Mouse (Mus musculus) midbrain, embryonic 11.5 days (tissue): ENCODE measurements at regions not wholly inside any gene's neighbourhood (a gene's known extent, or its start where the extent isn't known, plus 50 kb on each side); places are given as distances from the start of the nearest gene placed in this dataset.

Experiments used
- ATAC-seq: fragments of 200-750 bp; cut with Nextera tagmentation; 2 replicates; pipeline ENCODE4 v1.8.0; 2017; ENCODE audit warnings: moderate TSS enrichment, moderate library complexity; ENCODE audit not compliant: low FRiP score
- DNase-seq: peaks from one replicate; pipeline ENCODE4 v3.0.0; 2015; ENCODE audit warnings: low spot score; ENCODE audit errors: missing footprints
- H3K27ac ChIP-seq: fragments of 300-500 bp; sonication (generic); 2 replicates; pipeline ENCODE4 v1.5.1; 2014; ENCODE audit warnings: low read depth, low read length
- H3K27me3 ChIP-seq: fragments of 300-500 bp; sonication (generic); 2 replicates; pipeline ENCODE4 v1.6.1; 2014; ENCODE audit warnings: mild to moderate bottlenecking, low read length, moderate library complexity, mixed read lengths; ENCODE audit not compliant: control insufficient read depth, insufficient read depth
- H3K36me3 ChIP-seq: fragments of 300-500 bp; sonication (generic); 2 replicates; pipeline ENCODE4 v1.6.1; 2014; ENCODE audit warnings: mild to moderate bottlenecking, low read length, moderate library complexity, mixed read lengths; ENCODE audit not compliant: control insufficient read depth, insufficient read depth
- H3K4me1 ChIP-seq: fragments of 300-500 bp; sonication (generic); 2 replicates; pipeline ENCODE4 v1.6.1; 2014; ENCODE audit warnings: low read length; ENCODE audit not compliant: control insufficient read depth, insufficient read depth
- H3K4me2 ChIP-seq: fragments of 300-500 bp; sonication (generic); 2 replicates; pipeline ENCODE4 v1.6.1; 2014; ENCODE audit warnings: mild to moderate bottlenecking, moderate library complexity
- H3K4me3 ChIP-seq: fragments of 300-500 bp; sonication (generic); 2 replicates; pipeline ENCODE4 v1.5.1; 2014; ENCODE audit warnings: low read depth, low read length
- H3K9ac ChIP-seq: fragments of 300-500 bp; sonication (generic); 2 replicates; pipeline ENCODE4 v1.6.1; 2014; ENCODE audit warnings: low read length
- H3K9me3 ChIP-seq: fragments of 300-500 bp; sonication (generic); 2 replicates; pipeline ENCODE4 v1.6.1; 2016; ENCODE audit warnings: low read length; ENCODE audit not compliant: control insufficient read depth
- WGBS: fragments of 180-500 bp; shearing (Covaris S2); extraction: QIAGEN DNeasy Blood & Tissue Kit; methylation state at CpG from one replicate; pipeline ENCODE4 v1.1.7; 2014; 5-methylcytosine and 5-hydroxymethylcytosine counted together

- Histone ChIP-seq H3K4me3 (no peak overlapping the region), H3K27ac (no peak overlapping the region), H3K27me3 (no peaks in the 10 kb centered on the region), H3K9me3 (no peaks in the 10 kb centered on the region), H3K4me2 (no peak overlapping the region), H3K4me1 (no peaks in the 10 kb centered on the region), H3K36me3 (no peaks in the 10 kb centered on the region), H3K9ac (no peak overlapping the region)
- no peak for ATAC-seq
- 84% methylated on average over 2 of the region's 2 CpGs for WGBS
- no peak for DNase-seq
Observed at GRCm38 (mm10) chr8:87417466-87417865, 54.9 kb downstream of the Cbln1 start.

- H3K36me3 ChIP-seq: no peaks in the 10 kb centered on the region
- no peaks in the 10 kb centered on the region for H3K4me1 ChIP-seq
- H3K9me3 ChIP-seq: no peaks in the 10 kb centered on the region
- no peak overlapping the region for H3K9ac ChIP-seq
- H3K4me2 ChIP-seq: no peak overlapping the region
- H3K4me3 ChIP-seq: no peak overlapping the region
- no peak for ATAC-seq
- 80% methylated on average over 3 of the region's 3 CpGs for WGBS
- H3K27me3 ChIP-seq: no peaks in the 10 kb centered on the region
- no peak overlapping the region for H3K27ac ChIP-seq
- DNase-seq: no peak
Observed at GRCm38 (mm10) chr8:87415051-87415630, 57.3 kb downstream of the Cbln1 start.

GRCm38 (mm10) chr8:87389016-87389415, 83.4 kb downstream of the Cbln1 start:
- ATAC-seq (no peak), DNase-seq (no peak)
- Histone ChIP-seq H3K4me2 (no peak overlapping the region), H3K4me3 (no peak overlapping the region), H3K9me3 (no peaks in the 10 kb centered on the region), H3K9ac (no peak overlapping the region), H3K36me3 (no peaks in the 10 kb centered on the region), H3K27ac (no peak overlapping the region), H3K4me1 (no peaks in the 10 kb centered on the region), H3K27me3 (no peaks in the 10 kb centered on the region)
- 68% methylated on average over 2 of the region's 2 CpGs for WGBS

GRCm38 (mm10) chr8:87383527-87384206, 88.7 kb downstream of the Cbln1 start:
- WGBS: 78% methylated on average over 12 of the region's 12 CpGs
- Histone ChIP-seq H3K4me3 (no peak overlapping the region), H3K9me3 (no peaks in the 10 kb centered on the region), H3K9ac (no peak overlapping the region), H3K27ac (no peak overlapping the region), H3K4me2 (no peak overlapping the region), H3K36me3 (no peaks in the 10 kb centered on the region), H3K27me3 (no peaks in the 10 kb centered on the region), H3K4me1 (no peaks in the 10 kb centered on the region)
- DNase-seq (no peak), ATAC-seq (no peak)

GRCm38 (mm10) chr8:87382311-87382710, 90.1 kb downstream of the Cbln1 start:
- Histone ChIP-seq H3K4me2 (no peak overlapping the region), H3K4me1 (no peaks in the 10 kb centered on the region), H3K9me3 (no peaks in the 10 kb centered on the region), H3K27ac (no peak overlapping the region), H3K36me3 (no peaks in the 10 kb centered on the region), H3K27me3 (no peaks in the 10 kb centered on the region), H3K4me3 (no peak overlapping the region), H3K9ac (no peak overlapping the region)
- DNase-seq: no peak
- ATAC-seq: no peak
- 79% methylated on average over 5 of the region's 5 CpGs for WGBS

GRCm38 (mm10) chr8:87380791-87381190, 91.6 kb downstream of the Cbln1 start:
- Histone ChIP-seq H3K4me3 (no peak overlapping the region), H3K27me3 (no peaks in the 10 kb centered on the region), H3K4me1 (no peaks in the 10 kb centered on the region), H3K4me2 (no peak overlapping the region), H3K36me3 (no peaks in the 10 kb centered on the region), H3K27ac (no peak overlapping the region), H3K9ac (no peak overlapping the region), H3K9me3 (no peaks in the 10 kb centered on the region)
- no peak for ATAC-seq
- WGBS: 85% methylated on average over 3 of the region's 3 CpGs
- DNase-seq: no peak

GRCm38 (mm10) chr8:87379296-87379695, 93.1 kb downstream of the Cbln1 start:
- Histone ChIP-seq H3K4me2 (no peak overlapping the region), H3K9ac (no peak overlapping the region), H3K27ac (no peak overlapping the region), H3K36me3 (no peaks in the 10 kb centered on the region), H3K4me3 (no peak overlapping the region), H3K27me3 (no peaks in the 10 kb centered on the region), H3K9me3 (no peaks in the 10 kb centered on the region), H3K4me1 (no peaks in the 10 kb centered on the region)
- ATAC-seq (no peak), DNase-seq (no peak)
- WGBS: 87% methylated on average over 8 of the region's 8 CpGs

GRCm38 (mm10) chr8:87374044-87374443, 98.4 kb downstream of the Cbln1 start:
- H3K36me3 ChIP-seq: no peaks in the 10 kb centered on the region
- no peak for DNase-seq
- H3K27ac ChIP-seq: no peak overlapping the region
- H3K9me3 ChIP-seq: no peaks in the 10 kb centered on the region
- H3K4me2 ChIP-seq: no peak overlapping the region
- ATAC-seq: no peak
- H3K4me1 ChIP-seq: no peaks in the 10 kb centered on the region
- 77% methylated on average over 6 of the region's 6 CpGs for WGBS
- no peak overlapping the region for H3K4me3 ChIP-seq
- no peaks in the 10 kb centered on the region for H3K27me3 ChIP-seq
- H3K9ac ChIP-seq: no peak overlapping the region

GRCm38 (mm10) chr8:87373535-87373934, 98.9 kb downstream of the Cbln1 start:
- H3K36me3 ChIP-seq: no peaks in the 10 kb centered on the region
- WGBS: 51% methylated on average over 6 of the region's 6 CpGs
- DNase-seq (peak; percentile 85), ATAC-seq (no peak)
- no peaks in the 10 kb centered on the region for H3K27me3 ChIP-seq
- H3K4me1 ChIP-seq: no peaks in the 10 kb centered on the region
- H3K9me3 ChIP-seq: no peaks in the 10 kb centered on the region
- no peak overlapping the region for H3K9ac ChIP-seq
- no peak overlapping the region for H3K27ac ChIP-seq
- H3K4me3 ChIP-seq: no peak overlapping the region
- no peak overlapping the region for H3K4me2 ChIP-seq
